Mouse (Mus musculus): ENCODE measurements around the gene Spaar. TPM values are rescaled to one million over a fixed set of nuclear protein-coding genes. Genes with fewer than 3 reads are reported as not detected.
A peak's percentile ranks its signal among the peaks of the same experiment; 100 is the strongest.

Gene Spaar
- total and polyA plus RNA-seq, 3 experiments = 4.4 to 5.2 (median 4.8) TPM

- H3K27me3 ChIP-seq (ENCODE audit: control insufficient read depth, insufficient read depth, low read length) = no peaks in the 10 kb centered on the region
- DNase-seq = peak; percentile 49 to 53
- no peak overlapping the region for H3K4me3 ChIP-seq
- H3K9ac ChIP-seq (ENCODE audit: low read depth, low read length) = no peak overlapping the region
- peaks cover 24% of the 10 kb centered on the region for H3K4me1 ChIP-seq (ENCODE audit: control insufficient read depth, insufficient read depth, low read length)
- no peaks in the 10 kb centered on the region for H3K79me2 ChIP-seq (replicated peaks; ENCODE audit: control insufficient read depth, insufficient read depth, low read length)
- intact Hi-C loops (cut with DNase I) = loop anchor here (1.0 to 2.0 kb wide), 2 partner anchors 19 to 38 kb away; no protein-coding TSS in a partner anchor
- peak overlapping the region; percentile 31; the same call in 1 of the 2 replicates for H3K27ac ChIP-seq
- peak; percentile 84 for TF ChIP-seq CTCF (IDR thresholded peaks at IDR 0.05)
- no peak for TF ChIP-seq EP300 (IDR thresholded peaks at IDR 0.05; ENCODE audit: insufficient read depth, low read depth, low read length)
- 8% methylated on average over 1 of the region's 1 CpGs for WGBS
- H3K36me3 ChIP-seq (ENCODE audit: control insufficient read depth, insufficient read depth, low read length) = no peaks in the 10 kb centered on the region
Observed at GRCm38 (mm10) chr4:43724764-43725163, 5.1 kb upstream of the Spaar start.

GRCm38 (mm10) chr4:43726228-43726993, 3.4 kb upstream of the Spaar start:
- Histone ChIP-seq H3K4me1 (ENCODE audit: control insufficient read depth, insufficient read depth, low read length) (peaks cover 27% of the 10 kb centered on the region), H3K27me3 (ENCODE audit: control insufficient read depth, insufficient read depth, low read length) (no peaks in the 10 kb centered on the region), H3K36me3 (ENCODE audit: control insufficient read depth, insufficient read depth, low read length) (no peaks in the 10 kb centered on the region), H3K4me3 (0 out of 2 replicates have a peak overlapping the region, but pooled peaks have one; percentile 3), H3K9ac (ENCODE audit: low read depth, low read length) (peak overlapping the region; percentile 60), H3K27ac (peak overlapping the region; percentile 96), H3K79me2 (replicated peaks; ENCODE audit: control insufficient read depth, insufficient read depth, low read length) (no peaks in the 10 kb centered on the region)
- 43% methylated on average over 12 of the region's 12 CpGs for WGBS
- intact Hi-C loops (cut with DNase I) = no loop called here
- TF ChIP-seq POLR2A (IDR thresholded peaks at IDR 0.05; ENCODE audit: insufficient read depth, low read depth, low read length) (no peak), CTCF (IDR thresholded peaks at IDR 0.05) (no peak), EP300 (IDR thresholded peaks at IDR 0.05; ENCODE audit: insufficient read depth, low read depth, low read length) (no peak)
- DNase-seq = no peak

DNA sequence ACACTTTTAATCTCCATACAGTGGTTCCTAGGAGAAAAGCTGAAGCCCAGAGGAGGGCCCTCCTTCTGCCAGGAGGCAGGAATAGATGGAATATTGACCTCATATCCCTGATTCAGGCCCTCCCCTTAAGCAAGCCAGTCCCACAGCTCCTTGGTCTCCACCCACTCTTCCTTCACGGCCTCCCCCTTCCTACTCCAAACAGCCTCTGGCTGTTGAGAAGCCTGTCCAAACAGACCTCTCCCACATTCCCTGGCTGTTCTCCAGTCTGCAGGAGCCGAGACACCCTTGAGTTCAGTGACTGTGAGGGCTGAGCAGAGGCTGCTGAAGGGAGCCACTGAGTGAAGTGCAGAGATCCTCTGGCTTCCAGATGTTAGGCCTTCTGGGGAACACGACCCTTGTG, 2.8 kb upstream of the Spaar start, which contains the start of gene Hrct1:
Hrct1 (plus strand) TSS at position 194 of the 400 bp plus-strand sequence.
- Histone ChIP-seq H3K27me3 (ENCODE audit: control insufficient read depth, insufficient read depth, low read length) (no peaks in the 10 kb centered on the region), H3K36me3 (ENCODE audit: control insufficient read depth, insufficient read depth, low read length) (no peaks in the 10 kb centered on the region), H3K9ac (ENCODE audit: low read depth, low read length) (peak within 1 kb of the TSS; percentile 64), H3K27ac (peak within 1 kb of the TSS; percentile 96), H3K4me1 (ENCODE audit: control insufficient read depth, insufficient read depth, low read length) (peaks cover 27% of the 10 kb centered on the region), H3K4me3 (peak within 1 kb of the TSS; percentile 31), H3K79me2 (replicated peaks; ENCODE audit: control insufficient read depth, insufficient read depth, low read length) (no peaks in the 10 kb centered on the region)
- 32% methylated on average over 3 of the region's 3 CpGs for WGBS
- TF ChIP-seq EP300 (IDR thresholded peaks at IDR 0.05; ENCODE audit: insufficient read depth, low read depth, low read length) (peak; percentile 87), POLR2A (IDR thresholded peaks at IDR 0.05; ENCODE audit: insufficient read depth, low read depth, low read length) (peak; percentile 99), CTCF (IDR thresholded peaks at IDR 0.05) (no peak)
- DNase-seq = peak; percentile 87 to 91
- intact Hi-C loops (cut with DNase I) = no loop called here

DNA sequence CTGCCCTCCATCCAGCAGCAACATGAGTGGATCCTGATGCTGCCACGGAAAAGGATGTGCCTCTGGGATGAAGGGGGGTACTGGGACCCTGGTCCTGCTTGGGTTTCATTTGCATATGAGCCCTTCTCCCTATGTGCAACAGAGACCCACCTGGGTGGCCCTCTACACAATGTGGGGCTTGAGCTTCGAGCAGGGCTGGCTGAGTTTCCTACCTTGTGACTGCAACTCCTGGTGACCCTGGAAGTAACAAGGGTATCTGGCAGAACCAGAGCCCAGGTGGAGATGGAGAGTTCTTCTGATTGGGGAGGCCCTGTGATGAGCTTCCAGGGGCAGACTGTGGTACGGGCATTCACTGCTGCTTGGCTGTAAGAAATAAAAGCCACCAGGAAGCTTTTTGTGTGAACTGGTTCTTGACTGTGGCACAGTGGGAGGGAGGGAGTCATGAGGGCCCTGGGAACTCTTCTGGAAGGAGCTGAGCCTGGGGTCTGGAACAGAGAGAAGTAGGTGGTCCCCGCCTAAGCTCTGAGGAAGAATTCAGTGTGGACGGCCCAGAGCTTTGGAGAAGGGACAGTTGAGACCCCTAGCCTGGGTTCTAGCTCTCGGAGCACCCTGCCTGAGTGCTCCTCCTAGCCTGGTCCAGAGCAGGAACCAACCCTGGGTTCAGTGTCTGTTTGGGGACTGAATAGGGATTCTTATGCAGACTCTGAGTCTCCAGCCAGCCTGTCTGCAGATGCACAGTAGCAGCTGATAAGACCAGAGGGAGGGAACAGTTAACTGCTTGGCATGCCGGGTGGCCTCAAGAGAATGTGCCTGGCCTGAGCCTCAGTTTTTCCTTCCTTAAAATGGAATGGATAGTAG, 1.9 kb upstream of the Spaar start:
- H3K79me2 ChIP-seq (replicated peaks; ENCODE audit: control insufficient read depth, insufficient read depth, low read length) = no peaks in the 10 kb centered on the region
- H3K27ac ChIP-seq = peak overlapping the region; percentile 96
- H3K4me3 ChIP-seq = peak overlapping the region; percentile 31
- no peak for TF ChIP-seq CTCF (IDR thresholded peaks at IDR 0.05)
- peak in 1 of 2 experiments; percentile 70 for DNase-seq
- 46% methylated on average over 7 of the region's 7 CpGs for WGBS
- no peaks in the 10 kb centered on the region for H3K27me3 ChIP-seq (ENCODE audit: control insufficient read depth, insufficient read depth, low read length)
- no peaks in the 10 kb centered on the region for H3K36me3 ChIP-seq (ENCODE audit: control insufficient read depth, insufficient read depth, low read length)
- intact Hi-C loops (cut with DNase I) = no loop called here
- H3K9ac ChIP-seq (ENCODE audit: low read depth, low read length) = peak overlapping the region; percentile 64
- H3K4me1 ChIP-seq (ENCODE audit: control insufficient read depth, insufficient read depth, low read length) = peaks cover 31% of the 10 kb centered on the region

GRCm38 (mm10) chr4:43728576-43728954, 1.3 kb upstream of the Spaar start:
- intact Hi-C loops (cut with DNase I) = no loop called here
- DNase-seq = peak; percentile 76 to 88
- WGBS = 5% methylated on average over 5 of the region's 5 CpGs
- no peaks in the 10 kb centered on the region for H3K36me3 ChIP-seq (ENCODE audit: control insufficient read depth, insufficient read depth, low read length)
- H3K4me3 ChIP-seq = peak overlapping the region; percentile 31
- H3K9ac ChIP-seq (ENCODE audit: low read depth, low read length) = peak overlapping the region; percentile 48
- TF ChIP-seq EP300 (IDR thresholded peaks at IDR 0.05; ENCODE audit: insufficient read depth, low read depth, low read length) (peak; percentile 100), CTCF (IDR thresholded peaks at IDR 0.05) (no peak), POLR2A (IDR thresholded peaks at IDR 0.05; ENCODE audit: insufficient read depth, low read depth, low read length) (peak; percentile 89)
- peaks cover 35% of the 10 kb centered on the region for H3K4me1 ChIP-seq (ENCODE audit: control insufficient read depth, insufficient read depth, low read length)
- peak overlapping the region; percentile 96 for H3K27ac ChIP-seq
- H3K27me3 ChIP-seq (ENCODE audit: control insufficient read depth, insufficient read depth, low read length) = no peaks in the 10 kb centered on the region
- no peaks in the 10 kb centered on the region for H3K79me2 ChIP-seq (replicated peaks; ENCODE audit: control insufficient read depth, insufficient read depth, low read length)
